Mouse (Mus musculus) liver, embryonic 14.5 days (tissue): ENCODE results near the gene Mocs2. TPM values are rescaled to one million over a fixed set of nuclear protein-coding genes. Genes with fewer than 3 reads are reported as not detected.
A peak's percentile ranks its signal among the peaks of the same experiment; 100 is the strongest.

Experiments
- ATAC-seq: fragments of 200-750 bp; cut with Nextera tagmentation; 2 replicates; pipeline ENCODE4 v1.8.0; 2017; ENCODE audit warnings: moderate number of reproducible peaks, mild to moderate bottlenecking, moderate library complexity; ENCODE audit not compliant: insufficient read depth
- DNase-seq, 3 experiments: peaks; one replicate each; pipeline ENCODE4 v3.0.0-alpha.2; 2012 to 2013; ENCODE audit warnings: low read depth in 3 of 3, low spot score in 3 of 3
- H3K27ac ChIP-seq: fragments of 300-500 bp; sonication (generic); 2 replicates; pipeline ENCODE4 v1.5.1; 2014; ENCODE audit warnings: moderate library complexity, mild to moderate bottlenecking, control low read depth, inconsistent platforms
- H3K27me3 ChIP-seq: fragments of 300-500 bp; sonication (generic); 2 replicates; pipeline ENCODE4 v1.6.1; 2014; ENCODE audit warnings: mild to moderate bottlenecking, low read length, moderate library complexity; ENCODE audit not compliant: control insufficient read depth, insufficient read depth
- H3K36me3 ChIP-seq: fragments of 300-500 bp; sonication (generic); replicated peaks from 2 replicates; pipeline ENCODE4 v1.6.1; 2014; ENCODE audit warnings: low read depth; ENCODE audit not compliant: control insufficient read depth, insufficient read depth
- H3K4me1 ChIP-seq, 2 experiments: fragments of 200-500 bp in 1 of 2; fragments of 300-500 bp in 1 of 2; sonication (generic) in 1 of 2; replicated peaks; 2 replicates each; pipeline ENCODE4 v1.6.1; 2012 to 2014; ENCODE audit warnings: antibody characterized with exemption in 1 of 2, inconsistent platforms in 1 of 2, low read length in 1 of 2; ENCODE audit not compliant: control insufficient read depth in 2 of 2, insufficient read depth in 2 of 2
- H3K4me2 ChIP-seq: fragments of 300-500 bp; sonication (generic); 2 replicates; pipeline ENCODE4 v1.6.1; 2014; ENCODE audit warnings: low read depth, mild to moderate bottlenecking, control low read depth, moderate library complexity
- H3K4me3 ChIP-seq, 2 experiments: fragments of 200-500 bp in 1 of 2; fragments of 300-500 bp in 1 of 2; sonication (generic) in 1 of 2; 2 replicates each; pipeline ENCODE4 v1.5.1; 2012 to 2014; ENCODE audit warnings: low read depth in 2 of 2, low read length in 2 of 2, mild to moderate bottlenecking in 2 of 2, control low read depth in 1 of 2, inconsistent platforms in 1 of 2, moderate library complexity in 1 of 2; ENCODE audit not compliant: insufficient read depth in 1 of 2
- H3K9ac ChIP-seq: fragments of 300-500 bp; sonication (generic); replicated peaks from 2 replicates; pipeline ENCODE4 v1.6.1; 2014; ENCODE audit warnings: mild to moderate bottlenecking, control low read depth, moderate library complexity
- H3K9me3 ChIP-seq: fragments of 300-500 bp; sonication (generic); 2 replicates; pipeline ENCODE4 v1.6.1; 2016; ENCODE audit warnings: low read length, mixed read lengths; ENCODE audit not compliant: control insufficient read depth
- CTCF ChIP-seq: IDR thresholded peaks from 2 replicates; pipeline ENCODE4 v1.5.1; 2016; ENCODE audit warnings: antibody characterized with exemption, low read depth, control low read depth
- EP300 ChIP-seq: IDR thresholded peaks from 2 replicates; pipeline ENCODE4 v1.6.1; 2016; ENCODE audit warnings: antibody characterized with exemption, low read depth
- WGBS: fragments of 180-500 bp; shearing (Covaris S2); extraction: QIAGEN DNeasy Blood & Tissue Kit; methylation state at CpG from one replicate; pipeline ENCODE4 v1.1.7; 2014; ENCODE audit not compliant: insufficient replicate concordance; 5-methylcytosine and 5-hydroxymethylcytosine counted together
- polyA plus RNA-seq, 2 experiments: library from polyadenylated mRNA; depleted of rRNA in 1 of 2; stranded (reverse) in 1 of 2; unstranded in 1 of 2; fragments of >200 nt; fragmentation: Nextera tagmentation in 1 of 2; extraction: Ambion mirVana in 1 of 2; gene quantifications; 2 replicates each; pipeline versions ENCODE4 v1.2.1 to v1.2.3; 2012 to 2014

The Mocs2 gene
- polyA plus RNA-seq, 2 experiments: 29.5 to 57.5 TPM

DNA sequence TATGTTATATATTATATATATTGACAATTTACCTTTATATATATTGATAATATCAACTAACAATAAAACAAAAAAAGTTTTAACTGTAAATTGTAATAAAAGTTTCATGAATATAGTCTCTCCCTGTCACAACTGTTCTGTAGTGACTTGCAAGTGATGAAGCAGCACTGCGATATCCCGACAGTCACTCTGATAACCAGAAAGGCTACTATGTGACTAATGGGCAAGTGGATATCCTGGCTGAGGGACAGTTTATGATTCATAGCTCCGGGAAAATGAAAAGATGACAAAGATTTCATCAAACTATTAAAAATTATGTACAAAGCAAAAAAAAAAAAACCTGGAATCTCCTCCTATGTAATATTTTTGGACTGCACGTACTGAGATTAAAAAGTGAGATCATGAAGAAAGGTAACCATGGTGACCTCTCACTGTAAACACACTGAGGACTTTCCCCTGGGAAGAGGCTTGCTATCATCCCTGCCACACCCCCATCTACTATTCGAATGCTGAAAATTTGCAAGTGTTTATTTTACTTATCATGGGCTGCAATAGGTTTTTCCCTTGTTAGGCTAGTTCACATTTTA lies 8.3 kb upstream of the Mocs2 start:
- ATAC-seq (no peak), DNase-seq (no peak)
- no peaks in the 10 kb centered on the region for H3K9me3 ChIP-seq
- no peak overlapping the region for H3K4me2 ChIP-seq
- no peak overlapping the region for H3K9ac ChIP-seq
- no peak overlapping the region for H3K4me3 ChIP-seq
- no peak overlapping the region for H3K27ac ChIP-seq
- no peaks in the 10 kb centered on the region for H3K4me1 ChIP-seq
- H3K36me3 ChIP-seq: no peaks in the 10 kb centered on the region
- WGBS: 62% methylated on average over 5 of the region's 5 CpGs
- H3K27me3 ChIP-seq: no peaks in the 10 kb centered on the region
- no peak for TF ChIP-seq CTCF
- TF ChIP-seq EP300: no peak

DNA sequence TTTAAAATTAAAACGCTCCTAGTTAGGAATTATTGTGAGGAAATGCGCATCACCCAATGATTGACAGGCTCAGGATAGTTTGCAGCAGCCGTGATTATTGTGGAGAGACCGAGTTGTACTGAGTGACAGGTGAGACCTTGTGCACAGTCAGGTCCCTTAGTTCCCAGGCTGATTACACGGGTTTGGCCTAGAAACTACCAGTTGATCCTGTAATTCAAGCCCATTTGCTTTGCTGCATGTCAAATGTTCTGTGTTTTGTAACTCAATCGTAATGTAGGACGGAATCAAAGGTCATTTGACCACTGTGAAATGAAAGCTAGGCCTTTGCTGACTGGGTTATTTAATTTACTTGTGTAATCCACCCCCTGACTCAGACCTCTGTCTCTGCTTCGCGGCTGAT lies 477 bp downstream of the Mocs2 start:
- ATAC-seq (peak; percentile 75), DNase-seq (peak in 1 of 3 experiments; percentile 37)
- Histone ChIP-seq H3K36me3 (no peaks in the 10 kb centered on the region; the same call in 1 of the 2 replicates), H3K4me1 (peaks cover 0 to 6% of the 10 kb centered on the region in 2 experiments; a peak in 2 of 4 replicates), H3K4me3 (peak overlapping the region; percentile 79 to 84), H3K4me2 (peak overlapping the region; percentile 95), H3K27me3 (no peaks in the 10 kb centered on the region), H3K9me3 (no peaks in the 10 kb centered on the region), H3K9ac (peak overlapping the region; percentile 78), H3K27ac (peak overlapping the region; percentile 41; the same call in 1 of the 2 replicates)
- 24% methylated on average over 9 of the region's 9 CpGs for WGBS
- no peak for TF ChIP-seq CTCF
- TF ChIP-seq EP300: no peak

DNA sequence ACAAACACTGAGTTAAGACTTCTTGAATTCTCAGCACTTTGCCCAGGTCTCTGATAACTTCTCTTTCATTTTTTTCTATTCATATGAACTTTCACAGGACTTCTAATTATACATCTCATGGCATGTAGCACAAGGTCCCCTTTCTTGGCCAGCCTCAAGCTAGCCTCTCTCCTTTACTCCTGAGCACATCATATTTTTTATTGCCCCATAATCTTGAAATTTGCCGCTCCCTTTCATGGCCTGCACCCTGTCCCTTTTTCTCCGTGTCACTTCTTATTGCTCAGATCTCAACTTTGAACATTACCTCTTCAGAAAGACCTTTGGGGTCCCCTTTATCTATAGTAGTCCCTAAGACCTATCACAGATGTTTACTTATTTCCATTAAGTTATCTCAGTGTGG lies 4.8 kb downstream of the Mocs2 start:
- no peaks in the 10 kb centered on the region for H3K27me3 ChIP-seq
- no peak for DNase-seq
- H3K36me3 ChIP-seq: no peaks in the 10 kb centered on the region; the same call in none of the 2 replicates
- WGBS: 81% methylated on average over 2 of the region's 2 CpGs
- H3K9ac ChIP-seq: no peak overlapping the region
- no peak overlapping the region for H3K27ac ChIP-seq
- TF ChIP-seq CTCF (no peak), EP300 (no peak)
- no peak for ATAC-seq
- peaks cover 0 to 3% of the 10 kb centered on the region in 2 experiments; a peak in 2 of 4 replicates for H3K4me1 ChIP-seq
- no peak overlapping the region for H3K4me2 ChIP-seq
- no peaks in the 10 kb centered on the region for H3K9me3 ChIP-seq
- H3K4me3 ChIP-seq: no peak overlapping the region

GRCm38 (mm10) chr13:114825377-114825855 lies 7.4 kb downstream of the Mocs2 start:
- TF ChIP-seq EP300: no peak
- TF ChIP-seq CTCF: no peak
- no peak overlapping the region for H3K4me3 ChIP-seq
- H3K4me2 ChIP-seq: no peak overlapping the region
- no peaks in the 10 kb centered on the region for H3K4me1 ChIP-seq
- H3K9me3 ChIP-seq: no peaks in the 10 kb centered on the region
- no peak for ATAC-seq
- H3K36me3 ChIP-seq: peaks cover 1% of the 10 kb centered on the region
- no peaks in the 10 kb centered on the region for H3K27me3 ChIP-seq
- no peak overlapping the region for H3K27ac ChIP-seq
- no peak overlapping the region for H3K9ac ChIP-seq
- DNase-seq: no peak
- WGBS: 80% methylated on average over 6 of the region's 6 CpGs

DNA sequence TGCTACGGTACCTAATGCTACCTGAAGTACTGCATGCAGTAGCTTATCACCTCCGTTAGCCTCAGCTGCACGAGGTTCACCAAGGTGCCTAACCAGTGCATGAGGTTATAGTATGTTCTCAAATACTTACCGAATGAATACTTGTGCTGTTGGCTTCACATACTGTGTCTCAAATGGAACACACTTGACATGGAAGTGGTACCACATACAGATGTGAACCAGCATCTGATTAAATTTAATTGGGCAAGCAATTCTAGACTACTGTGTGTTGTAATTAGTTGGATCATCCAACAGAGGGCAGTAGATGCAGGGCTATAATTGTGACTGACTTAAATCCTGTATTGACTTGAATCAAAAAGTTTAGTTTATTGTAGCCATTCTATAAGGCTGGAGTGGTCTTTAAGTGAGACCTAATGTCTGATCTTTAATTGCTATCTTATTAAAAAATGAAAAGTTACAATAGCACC lies 13.4 kb downstream of the Mocs2 start:
- peak; percentile 28; the same call in 1 of the 2 replicates for ATAC-seq
- Histone ChIP-seq H3K36me3 (peaks cover 2% of the 10 kb centered on the region), H3K4me1 (no peaks in the 10 kb centered on the region), H3K27ac (no peak overlapping the region), H3K4me2 (no peak overlapping the region), H3K9ac (no peak overlapping the region), H3K4me3 (no peak overlapping the region), H3K9me3 (no peaks in the 10 kb centered on the region), H3K27me3 (no peaks in the 10 kb centered on the region)
- 68% methylated on average over 4 of the region's 4 CpGs for WGBS
- peak; percentile 57 for TF ChIP-seq CTCF
- no peak for TF ChIP-seq EP300
- peak in 1 of 3 experiments; percentile 16 for DNase-seq
